Mouse (Mus musculus): ENCODE data around the gene Fam151b.

- no peak for TF ChIP-seq HCFC1 (IDR thresholded peaks at IDR 0.05; ENCODE audit: borderline replicate concordance, insufficient read depth, low read length)
- TF ChIP-seq ZNF384 (IDR thresholded peaks at IDR 0.05; ENCODE audit: low read depth, low read length) = no peak
- no peak for TF ChIP-seq MAFK (IDR thresholded peaks at IDR 0.05; ENCODE audit: insufficient read depth, low read depth, low read length)
- no peak for TF ChIP-seq ZC3H11A (IDR thresholded peaks at IDR 0.05; ENCODE audit: borderline replicate concordance, low read depth, low read length)
Observed at GRCm38 (mm10) chr13:92531237-92531636, 47.4 kb upstream of the Fam151b start.
